Mouse (Mus musculus) neural tube, embryonic 10.5 days (tissue): ENCODE data around the gene Abhd17c.
"Not testable (repeated sequence)": the region's sequence is repeated elsewhere in the genome, so short reads cannot be mapped to it uniquely, and the experiment has no call there.

Experiments
- DNase-seq: peaks from one replicate; pipeline ENCODE4 v3.0.0-alpha.2; 2017; ENCODE audit warnings: low spot score; ENCODE audit errors: extremely low spot score

Abhd17c gene

DNA sequence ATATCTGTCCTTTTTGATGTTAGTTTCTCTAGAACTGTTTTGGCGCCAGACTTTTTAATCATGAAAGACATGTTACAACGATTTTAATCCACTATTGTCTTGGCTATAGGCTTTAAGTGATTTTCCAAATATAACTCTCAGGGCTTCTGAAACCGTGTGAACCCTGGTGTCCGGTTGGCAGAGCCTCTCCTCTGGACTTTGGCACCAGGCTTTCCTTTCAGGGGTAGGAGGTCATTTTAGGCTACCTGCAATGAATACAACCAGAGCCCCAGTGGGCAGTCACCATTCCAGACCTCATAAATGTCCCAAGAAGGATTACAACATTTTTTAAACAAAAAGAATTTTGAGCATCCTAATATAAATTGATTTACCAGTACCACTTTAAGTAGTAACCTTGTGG is 1.1 kb upstream of the Abhd17c start:
- no peak for DNase-seq

DNA sequence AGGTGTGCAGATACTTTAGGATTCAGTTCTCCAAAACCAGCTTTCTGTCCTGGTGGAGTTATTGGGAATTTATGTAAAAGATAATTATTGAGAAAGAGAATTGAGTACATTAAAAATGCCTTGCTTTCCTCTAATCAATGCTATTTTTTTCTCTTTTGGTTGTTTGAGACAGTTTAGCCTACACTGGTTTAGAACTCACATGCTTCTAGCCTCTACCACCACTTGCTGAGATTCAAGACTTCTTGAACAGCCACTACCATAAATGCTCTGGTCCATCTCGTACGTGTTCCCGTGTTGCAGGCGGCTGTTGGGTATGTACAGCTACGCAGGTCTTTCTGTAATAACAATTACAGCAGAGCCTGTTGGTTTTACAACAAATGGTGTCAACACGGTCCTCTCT is 681 bp upstream of the Abhd17c start:
- no peak for DNase-seq

DNA sequence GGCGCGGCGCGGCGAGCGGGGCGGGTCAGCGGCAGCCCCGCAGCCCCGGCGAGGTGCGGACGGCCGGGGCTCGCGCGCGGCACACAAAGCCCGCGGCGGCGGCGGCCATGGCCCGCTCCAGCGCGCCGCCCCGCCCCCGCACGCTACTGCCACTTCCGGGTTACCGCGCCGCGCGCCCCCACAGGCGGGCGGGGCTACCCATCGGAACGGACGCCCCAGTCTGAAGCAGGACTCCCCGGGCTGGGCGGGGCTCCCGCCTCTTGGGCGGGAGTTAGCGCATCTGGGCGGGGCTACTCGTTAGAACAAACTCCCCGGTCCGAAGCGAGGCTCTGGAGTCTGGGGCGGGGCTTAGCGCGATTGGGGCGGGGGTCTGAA is 254 bp upstream of the Abhd17c start:
- peak; percentile 94 for DNase-seq

DNA sequence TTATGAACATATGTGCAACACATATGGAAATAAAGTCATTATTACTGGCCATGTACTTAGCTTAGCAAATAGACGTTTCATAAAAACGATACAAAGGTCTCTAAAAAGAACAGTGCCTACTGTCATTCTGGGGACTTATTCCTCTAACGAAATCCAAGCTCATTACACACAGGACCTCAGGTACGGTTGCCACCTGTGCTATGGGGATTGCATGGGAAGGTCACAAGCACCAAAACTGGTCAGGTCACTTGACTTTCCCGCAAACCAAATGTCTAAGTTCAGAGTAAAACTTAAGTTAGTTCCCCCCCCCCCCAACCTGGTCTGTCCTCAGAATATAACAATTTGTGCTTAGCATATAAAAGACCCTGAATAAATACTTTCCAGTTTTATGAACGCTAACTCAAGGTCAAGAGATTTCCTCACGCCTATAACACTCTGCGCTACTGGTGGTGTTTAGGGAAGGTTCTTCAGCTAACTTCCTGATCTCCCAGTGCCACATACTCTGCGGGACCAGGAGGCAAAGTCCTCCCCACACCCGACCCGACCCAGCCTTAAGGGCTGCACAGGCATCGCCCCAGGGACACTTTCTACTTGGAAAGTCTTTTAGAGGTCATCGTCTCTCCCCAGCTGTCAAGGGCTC is 1.2 kb downstream of the Abhd17c start:
- DNase-seq = no peak

DNA sequence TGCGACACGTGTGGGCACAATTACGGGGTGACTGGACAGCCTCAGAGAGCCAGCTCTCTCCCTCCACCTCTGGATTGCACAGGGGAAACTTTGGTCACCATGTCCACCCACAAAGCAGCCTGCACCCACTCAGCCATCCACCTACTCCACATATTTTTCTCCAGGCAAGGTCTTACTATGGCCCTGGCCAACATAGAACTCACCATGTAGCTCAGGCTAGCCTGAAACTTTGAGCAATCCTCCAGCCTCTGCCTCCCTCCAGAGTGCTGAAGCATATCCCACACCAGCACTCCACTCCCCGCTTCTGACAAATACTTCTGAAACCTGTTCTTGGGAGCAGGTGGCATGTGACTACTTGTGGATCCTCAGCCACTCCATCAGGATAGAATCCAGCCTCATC is 1.9 kb downstream of the Abhd17c start:
- DNase-seq = no peak

DNA sequence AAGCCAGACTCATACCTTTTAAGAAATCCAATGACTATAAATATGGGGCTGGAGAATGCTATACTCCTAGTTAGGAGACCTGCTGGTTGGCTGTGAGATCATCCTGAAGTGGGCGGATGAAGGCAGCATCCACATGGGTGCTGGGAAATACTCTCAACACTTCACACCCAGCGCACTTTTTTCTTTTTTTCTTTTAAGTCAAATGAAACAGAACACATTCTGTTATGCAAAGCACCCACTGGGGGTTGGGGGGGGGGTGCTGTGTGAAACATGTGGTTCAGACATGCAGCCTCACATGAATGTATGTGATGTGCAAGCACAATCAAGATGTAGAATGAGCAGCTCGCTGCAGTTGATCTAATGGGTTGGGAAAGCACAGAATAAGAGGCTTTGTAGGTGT is 2.8 kb downstream of the Abhd17c start:
- no peak for DNase-seq

DNA sequence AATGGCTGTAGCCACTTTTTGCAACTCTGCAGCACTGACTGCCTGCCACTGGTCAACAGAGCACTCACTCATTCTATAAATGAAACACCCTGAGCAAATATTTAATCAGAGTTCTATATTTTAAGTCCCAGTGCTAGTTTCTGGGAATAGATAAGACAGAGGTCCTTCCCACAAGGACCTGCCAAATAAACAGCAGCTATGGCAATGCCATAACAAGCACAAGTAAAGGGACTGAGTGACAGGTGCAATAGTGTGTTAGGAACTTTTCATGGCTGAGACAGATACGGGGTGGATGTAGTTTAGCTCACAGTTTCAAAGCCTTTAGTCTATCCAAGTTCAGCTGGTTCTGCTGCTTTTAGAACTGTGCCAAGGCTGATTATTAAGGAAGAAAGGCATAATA is 3.9 kb downstream of the Abhd17c start:
- DNase-seq = no peak

DNA sequence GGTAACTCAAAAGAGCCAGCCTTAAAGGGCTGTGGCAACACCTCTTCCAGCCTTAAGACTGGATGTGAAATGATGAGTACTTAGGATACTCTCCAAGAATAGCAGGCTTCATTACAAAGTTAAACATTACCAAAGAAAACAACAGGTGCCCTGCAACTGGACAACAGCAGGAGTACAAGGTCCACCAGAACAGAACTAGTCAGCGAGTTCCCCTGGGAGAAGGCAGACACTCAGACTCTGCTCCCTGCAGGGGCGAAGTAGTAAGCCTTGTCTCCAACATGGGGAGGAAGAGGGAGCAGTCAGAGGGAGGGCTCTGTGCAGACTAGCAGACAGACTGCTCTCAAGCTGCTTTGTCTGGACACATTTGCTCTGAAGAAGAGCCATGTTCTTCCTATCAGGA is 6.1 kb downstream of the Abhd17c start:
- no peak for DNase-seq

DNA sequence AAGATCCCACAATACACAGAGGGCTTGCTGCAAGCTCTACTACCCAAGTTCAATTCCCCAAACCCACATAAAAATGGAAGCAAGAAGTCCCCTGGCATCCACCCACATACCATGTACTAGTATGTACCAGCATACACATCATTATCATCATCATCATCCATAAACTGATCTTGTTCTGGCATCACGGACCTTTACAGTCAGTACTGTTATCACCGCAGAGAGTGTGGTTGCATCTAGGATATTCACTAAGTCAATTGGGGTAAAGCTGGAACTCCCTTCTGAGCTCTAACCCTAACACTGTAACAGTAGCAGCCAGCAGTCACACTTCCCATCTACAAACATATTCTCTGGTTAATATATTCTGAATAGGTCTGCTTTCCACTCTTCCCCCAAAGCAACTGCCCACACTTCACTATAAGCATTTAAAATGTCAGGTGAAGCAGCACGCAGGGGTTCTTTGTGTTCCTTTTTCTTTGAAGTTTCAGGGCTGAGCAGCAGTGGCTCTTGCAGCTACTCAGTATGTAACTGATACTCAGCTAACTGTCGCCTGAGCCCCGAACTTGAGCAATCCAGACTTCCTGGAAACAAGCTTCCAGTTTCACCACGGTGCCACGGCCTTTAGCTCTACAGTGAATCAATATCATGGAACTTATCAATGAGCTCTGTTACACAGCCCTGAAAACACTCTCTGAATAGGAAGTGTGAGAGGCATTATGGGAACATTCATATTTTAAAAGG is 8.8 kb downstream of the Abhd17c start:
- no peak for DNase-seq

DNA sequence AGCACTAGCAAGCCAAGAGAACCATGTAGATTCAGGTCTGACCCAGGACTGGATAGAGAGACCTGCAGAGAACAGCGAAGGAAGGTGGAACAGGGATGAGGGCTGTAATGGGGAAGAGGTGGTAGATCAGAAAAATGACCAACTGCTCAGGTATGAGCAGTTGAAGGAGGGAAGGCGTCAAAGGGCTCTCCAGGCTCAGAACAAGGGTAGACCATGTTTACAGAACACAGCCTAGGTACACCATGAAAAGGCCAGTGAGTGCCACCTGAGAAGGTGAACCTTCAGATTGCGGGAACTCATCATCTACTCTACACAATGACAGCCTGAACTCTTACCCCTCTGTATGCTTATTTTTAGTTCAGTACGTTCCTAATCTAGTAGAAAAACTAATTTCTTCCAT is 9.5 kb downstream of the Abhd17c start:
- no peak for DNase-seq

DNA sequence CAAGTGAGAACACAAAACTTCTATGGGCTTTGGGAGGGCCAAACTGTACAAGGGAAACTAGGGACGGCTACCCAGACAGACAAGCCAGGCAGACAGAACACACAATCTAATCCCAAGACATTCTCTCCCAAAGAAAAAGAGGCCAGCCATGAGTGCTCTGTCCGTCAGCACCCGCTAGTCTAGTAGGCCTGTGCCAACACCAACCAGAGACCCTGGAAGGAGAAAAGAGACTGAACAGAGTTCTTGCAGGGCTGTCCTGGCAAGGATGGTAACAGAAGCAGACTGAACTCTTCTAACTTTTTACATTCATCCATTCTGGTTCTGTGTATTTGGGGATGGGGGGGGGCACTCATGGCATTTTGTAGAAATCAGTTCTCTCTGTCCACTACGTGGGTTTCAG is 12.1 kb downstream of the Abhd17c start:
- DNase-seq = no peak

DNA sequence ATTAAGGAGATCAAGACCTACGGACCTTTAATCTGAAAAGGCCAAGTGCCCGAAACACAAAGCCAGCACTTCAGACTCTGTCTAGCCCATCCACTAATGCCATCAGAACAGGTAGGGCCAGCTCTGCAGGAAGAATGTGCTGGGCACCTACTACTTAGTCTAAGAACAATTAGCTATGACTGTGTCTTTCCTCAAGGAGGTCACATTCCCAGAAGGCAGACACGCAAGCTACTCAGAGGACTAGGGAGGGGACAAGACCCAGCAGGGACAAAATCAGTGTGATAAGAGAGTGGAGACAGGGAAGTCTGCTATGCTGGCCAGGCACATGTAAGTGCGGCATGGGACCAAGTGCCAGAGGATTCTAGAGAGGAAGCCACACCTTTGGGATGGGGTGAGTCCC is 13.0 kb downstream of the Abhd17c start:
- DNase-seq = no peak

DNA sequence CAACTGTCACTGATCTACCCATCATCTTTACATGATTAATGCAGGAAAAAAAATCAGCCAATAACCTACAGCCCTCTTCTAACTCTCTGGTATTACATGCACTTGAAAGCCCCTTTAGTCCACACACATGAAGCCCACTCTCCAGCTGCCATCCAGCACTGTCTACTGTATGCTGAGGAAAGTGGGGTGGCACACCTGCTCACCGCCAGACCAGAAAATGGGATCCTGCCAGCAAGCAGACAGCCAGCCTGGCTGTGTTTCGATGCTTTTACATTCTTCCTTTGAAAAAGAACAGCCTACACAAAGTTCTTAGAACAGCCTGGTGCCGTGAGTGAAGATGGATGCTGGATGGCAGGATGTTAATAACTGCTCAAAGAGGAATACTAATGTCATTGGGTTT is 13.9 kb downstream of the Abhd17c start:
- no peak for DNase-seq

DNA sequence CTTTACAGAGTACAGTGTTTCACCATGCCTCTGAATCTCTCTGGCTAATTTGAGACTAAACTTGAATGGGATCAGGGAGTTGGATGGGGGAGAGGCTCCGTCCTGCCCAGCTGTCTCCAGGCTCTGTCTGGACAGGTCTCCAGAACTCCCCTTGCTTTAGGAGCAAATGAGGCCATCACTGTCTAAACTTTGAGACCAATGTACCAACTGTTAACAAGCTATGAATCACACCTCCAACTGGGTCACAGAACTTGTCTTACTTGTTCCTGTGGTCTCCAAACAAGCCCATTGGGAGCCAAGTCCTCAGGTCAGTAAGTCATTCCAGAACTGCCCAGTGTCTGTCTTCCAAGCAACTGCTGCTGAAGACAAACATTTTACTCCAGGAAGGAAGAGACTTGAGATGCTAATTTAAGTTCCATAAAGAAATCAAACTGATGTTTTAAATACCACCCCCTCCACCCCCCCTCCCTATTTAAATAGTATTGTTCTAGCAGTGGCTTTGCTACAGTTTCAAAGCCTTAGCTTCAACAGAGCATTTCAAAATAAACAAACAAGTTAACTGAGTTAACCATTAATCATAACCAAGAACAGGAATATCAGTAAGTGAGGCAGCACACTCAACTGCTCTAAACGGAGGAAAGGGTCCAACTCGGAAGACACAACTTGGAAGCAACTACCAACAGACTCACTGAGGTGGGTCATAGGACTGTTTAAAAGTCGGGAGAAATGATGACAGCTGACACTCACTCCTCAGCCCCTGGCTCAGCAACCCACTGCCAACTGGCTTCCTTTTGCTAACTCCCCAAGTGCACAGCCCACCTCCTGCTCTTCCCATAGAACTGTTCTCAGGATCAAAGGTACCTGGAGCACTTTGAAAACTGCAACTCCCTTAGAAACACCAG is 15.6 kb downstream of the Abhd17c start:
- DNase-seq = no peak

DNA sequence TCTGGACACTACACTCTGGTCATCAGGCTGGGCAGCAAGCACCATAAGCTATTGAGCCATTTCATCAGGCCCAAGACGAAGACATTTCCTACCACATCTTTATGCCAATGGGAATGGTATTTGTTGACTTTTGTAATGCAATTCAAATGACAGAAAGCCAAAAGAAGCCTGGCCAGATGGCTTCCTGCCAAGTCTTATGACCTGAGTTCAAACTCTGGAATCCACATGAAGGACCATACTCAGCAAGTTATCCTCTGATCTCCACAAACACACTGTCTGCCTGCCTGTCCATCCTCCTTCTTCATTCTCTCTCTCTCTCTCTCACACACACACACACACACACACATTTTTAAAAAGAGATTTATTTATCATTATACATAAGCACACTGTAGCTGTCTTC is 19.0 kb downstream of the Abhd17c start:
- no peak for DNase-seq

DNA sequence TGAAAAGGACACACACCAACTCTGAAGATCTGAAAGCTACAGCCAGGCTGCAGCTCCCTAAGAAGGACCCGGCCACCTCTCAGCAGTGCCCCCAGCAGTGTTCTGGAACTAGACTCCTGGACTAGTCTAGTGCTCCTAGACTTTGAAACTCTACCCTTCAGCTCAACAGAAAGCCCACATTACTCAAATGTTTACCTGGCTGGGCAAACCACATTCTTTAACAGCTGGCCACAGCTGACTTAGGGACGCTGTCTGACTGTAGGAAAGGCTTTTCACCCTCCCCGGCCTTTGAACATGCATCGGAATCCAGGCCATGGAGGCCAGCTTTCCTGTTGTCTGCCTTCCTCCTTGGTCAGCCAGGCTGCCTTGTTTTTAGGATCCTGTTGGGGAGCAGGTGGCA is 20.0 kb downstream of the Abhd17c start:
- DNase-seq = no peak

DNA sequence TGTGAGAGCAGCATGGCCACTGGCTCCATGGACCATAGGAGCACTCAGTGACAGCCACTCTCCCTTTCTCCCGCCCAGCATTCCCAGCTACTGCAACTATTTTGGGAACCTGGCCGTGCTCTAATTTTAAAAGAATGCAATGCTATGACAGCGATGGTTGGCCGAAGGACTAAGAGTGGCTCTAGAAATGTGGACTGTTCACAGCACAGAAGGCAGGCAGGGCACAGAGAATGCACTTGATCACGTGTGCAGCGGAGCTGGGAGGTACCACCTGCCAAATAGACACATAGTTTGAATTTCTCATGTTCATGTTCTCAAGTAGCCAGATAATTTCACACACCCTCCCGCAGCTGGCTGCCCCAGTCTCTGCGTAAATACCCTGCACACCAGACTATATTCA is 23.0 kb downstream of the Abhd17c start:
- no peak for DNase-seq

DNA sequence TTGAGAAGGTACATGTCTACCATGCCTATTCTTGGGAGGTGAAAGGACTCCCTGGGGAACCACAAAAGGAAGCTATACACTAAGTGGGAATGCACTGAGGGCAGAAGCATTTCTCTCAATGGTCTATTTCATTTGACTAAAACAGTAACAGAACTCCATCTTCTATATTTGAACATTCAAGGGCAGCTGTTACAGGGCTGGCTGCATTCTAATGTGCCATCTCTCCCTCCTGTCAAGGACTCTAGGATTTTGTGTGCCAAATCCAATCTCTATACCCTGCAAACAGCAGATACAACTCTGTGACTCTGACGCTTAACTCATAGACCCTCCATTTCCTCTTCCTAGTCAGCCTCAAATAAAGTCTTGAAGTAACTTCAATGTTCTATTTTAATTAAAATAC is 26.0 kb downstream of the Abhd17c start:
- DNase-seq = no peak

DNA sequence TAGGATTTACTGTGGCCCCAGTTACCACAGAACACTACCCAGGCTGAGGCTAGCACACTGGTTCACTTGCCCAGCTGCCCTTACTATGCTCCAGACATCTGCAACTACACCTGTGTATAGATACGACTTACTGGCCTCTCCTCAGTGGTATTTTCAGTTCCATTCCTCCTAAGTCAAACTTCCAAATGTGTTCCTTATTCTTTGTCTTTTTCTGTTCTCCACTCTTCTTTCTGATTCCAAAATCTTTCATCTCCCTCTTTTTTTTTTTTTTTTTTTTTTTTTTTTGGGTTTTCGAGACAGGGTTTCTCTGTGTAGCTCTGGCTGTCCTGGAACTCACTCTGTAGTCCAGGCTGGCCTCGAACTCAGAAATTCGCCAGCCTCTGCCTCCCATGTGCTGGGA is 28.0 kb downstream of the Abhd17c start:
- DNase-seq = not testable (repeated sequence)

DNA sequence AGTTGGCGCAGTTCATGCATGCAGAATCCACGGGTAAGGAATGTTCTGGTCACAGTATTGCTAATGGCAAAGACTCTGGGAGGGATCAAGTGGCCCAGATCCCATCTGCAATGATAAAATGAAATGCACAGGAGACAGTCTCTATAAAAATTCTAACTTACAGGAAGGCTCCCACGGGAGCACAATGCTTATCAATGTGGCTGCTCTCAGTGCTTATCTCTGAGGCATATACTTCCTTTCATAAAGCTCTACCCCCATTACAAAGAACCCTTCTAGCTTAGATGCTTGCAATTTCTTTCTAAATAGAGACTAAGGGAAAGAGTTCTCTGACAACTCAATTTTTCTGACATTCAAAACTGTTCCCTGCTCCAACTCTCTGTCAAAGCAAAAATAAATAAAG is 29.9 kb downstream of the Abhd17c start:
- no peak for DNase-seq

DNA sequence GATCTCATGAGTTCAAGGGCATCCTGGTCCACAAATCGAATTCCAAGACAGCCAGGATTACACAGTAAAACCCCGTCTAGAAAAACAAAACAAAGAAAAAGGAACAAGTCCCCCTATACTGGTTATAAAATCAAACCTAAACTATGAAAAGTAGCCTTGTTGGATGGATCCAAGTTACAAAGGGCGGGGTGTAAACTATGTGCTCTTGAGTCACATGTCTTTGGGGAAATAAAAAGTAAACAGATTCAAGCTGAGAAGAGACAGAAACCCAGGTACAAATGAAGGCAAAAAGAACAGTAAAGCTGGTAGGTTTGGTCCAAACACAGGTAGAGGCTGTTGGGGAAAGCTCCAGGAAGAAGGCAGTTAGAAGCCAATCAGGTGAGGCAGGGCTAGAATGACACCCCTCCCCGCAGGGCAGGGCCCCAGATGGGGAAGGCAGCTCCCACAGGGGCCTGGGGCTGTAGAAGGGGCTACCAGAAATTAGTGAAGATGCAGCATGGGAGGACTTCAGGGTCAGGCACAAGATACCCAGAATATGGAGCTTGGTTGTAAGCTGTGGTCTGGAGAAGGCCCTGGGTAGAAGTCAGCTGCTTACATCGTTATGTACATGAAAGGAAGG is 31.4 kb downstream of the Abhd17c start:
- DNase-seq = no peak
